Mouse (Mus musculus): Measurements from ENCODE around the gene Kcnj15. TPM values are rescaled to one million over a fixed set of nuclear protein-coding genes. Genes with fewer than 3 reads are reported as not detected.

Gene Kcnj15
- total RNA-seq, 1 experiment = 0.04 TPM

GRCm38 (mm10) chr16:95241581-95241980 lies 15.8 kb upstream of the Kcnj15 start:
- no peaks in the 10 kb centered on the region for H3K4me1 ChIP-seq (ENCODE audit: control insufficient read depth in 2 of 2, insufficient read depth in 2 of 2, low read length in 2 of 2, poor library complexity in 1 of 2)
- DNase-seq (ENCODE audit: low read depth, low spot score) = no peak
- no peak overlapping the region for H3K4me3 ChIP-seq (ENCODE audit: insufficient read depth in 1 of 2, low read depth in 1 of 2, low read length in 2 of 2, poor library complexity in 1 of 2, severe bottlenecking in 1 of 2)
- in situ Hi-C loops (cut with MboI; ENCODE audit: low sequenced_read_pairs in 2 of 2, unreplicated experiment in 2 of 2) = no loop called here
- no peak overlapping the region for H3K27ac ChIP-seq (ENCODE audit: insufficient read depth, low read depth, low read length, poor library complexity, severe bottlenecking)
- no peak overlapping the region for H3K9ac ChIP-seq (ENCODE audit: insufficient read depth, low read depth, low read length, poor library complexity, severe bottlenecking)
- no peaks in the 10 kb centered on the region for H3K36me3 ChIP-seq (ENCODE audit: control insufficient read depth, insufficient read depth, low read length, poor library complexity, severe bottlenecking)
- TF ChIP-seq MAFK (IDR thresholded peaks at IDR 0.05; ENCODE audit: insufficient read depth, low read depth, low read length) = no peak
- no peak for TF ChIP-seq ZC3H11A (IDR thresholded peaks at IDR 0.05; ENCODE audit: borderline replicate concordance, low read depth, low read length)
- TF ChIP-seq ZNF384 (IDR thresholded peaks at IDR 0.05; ENCODE audit: low read depth, low read length) = no peak
- no peak for TF ChIP-seq HCFC1 (IDR thresholded peaks at IDR 0.05; ENCODE audit: borderline replicate concordance, insufficient read depth, low read length)
- TF ChIP-seq CHD2 (IDR thresholded peaks at IDR 0.05; ENCODE audit: low read depth, low read length) = no peak
- H3K9me3 ChIP-seq (ENCODE audit: control insufficient read depth, insufficient read depth, low read depth, low read length) = no peaks in the 10 kb centered on the region

- no peaks in the 10 kb centered on the region for H3K9me3 ChIP-seq (ENCODE audit: control insufficient read depth, insufficient read depth, low read depth, low read length)
- H3K36me3 ChIP-seq (ENCODE audit: control insufficient read depth, insufficient read depth, low read length, poor library complexity, severe bottlenecking) = no peaks in the 10 kb centered on the region
- no peak for DNase-seq (ENCODE audit: low read depth, low spot score)
- TF ChIP-seq HCFC1 (IDR thresholded peaks at IDR 0.05; ENCODE audit: borderline replicate concordance, insufficient read depth, low read length) (no peak), ZC3H11A (IDR thresholded peaks at IDR 0.05; ENCODE audit: borderline replicate concordance, low read depth, low read length) (no peak), ZNF384 (IDR thresholded peaks at IDR 0.05; ENCODE audit: low read depth, low read length) (no peak), CHD2 (IDR thresholded peaks at IDR 0.05; ENCODE audit: low read depth, low read length) (no peak), MAFK (IDR thresholded peaks at IDR 0.05; ENCODE audit: insufficient read depth, low read depth, low read length) (no peak)
- no peaks in the 10 kb centered on the region for H3K4me1 ChIP-seq (ENCODE audit: control insufficient read depth in 2 of 2, insufficient read depth in 2 of 2, low read length in 2 of 2, poor library complexity in 1 of 2)
- no peak overlapping the region for H3K9ac ChIP-seq (ENCODE audit: insufficient read depth, low read depth, low read length, poor library complexity, severe bottlenecking)
- in situ Hi-C loops (cut with MboI; ENCODE audit: low sequenced_read_pairs in 2 of 2, unreplicated experiment in 2 of 2) = no loop called here
- no peak overlapping the region for H3K27ac ChIP-seq (ENCODE audit: insufficient read depth, low read depth, low read length, poor library complexity, severe bottlenecking)
- no peak overlapping the region for H3K4me3 ChIP-seq (ENCODE audit: insufficient read depth in 1 of 2, low read depth in 1 of 2, low read length in 2 of 2, poor library complexity in 1 of 2, severe bottlenecking in 1 of 2)
Measured at GRCm38 (mm10) chr16:95242114-95242513, 15.2 kb upstream of the Kcnj15 start.

GRCm38 (mm10) chr16:95243401-95243800 lies 14.0 kb upstream of the Kcnj15 start:
- Histone ChIP-seq H3K9ac (ENCODE audit: insufficient read depth, low read depth, low read length, poor library complexity, severe bottlenecking) (no peak overlapping the region), H3K4me1 (ENCODE audit: control insufficient read depth in 2 of 2, insufficient read depth in 2 of 2, low read length in 2 of 2, poor library complexity in 1 of 2) (no peaks in the 10 kb centered on the region), H3K4me3 (ENCODE audit: insufficient read depth in 1 of 2, low read depth in 1 of 2, low read length in 2 of 2, poor library complexity in 1 of 2, severe bottlenecking in 1 of 2) (no peak overlapping the region), H3K27ac (ENCODE audit: insufficient read depth, low read depth, low read length, poor library complexity, severe bottlenecking) (no peak overlapping the region), H3K36me3 (ENCODE audit: control insufficient read depth, insufficient read depth, low read length, poor library complexity, severe bottlenecking) (no peaks in the 10 kb centered on the region), H3K9me3 (ENCODE audit: control insufficient read depth, insufficient read depth, low read depth, low read length) (no peaks in the 10 kb centered on the region)
- no peak for DNase-seq (ENCODE audit: low read depth, low spot score)
- in situ Hi-C loops (cut with MboI; ENCODE audit: low sequenced_read_pairs in 2 of 2, unreplicated experiment in 2 of 2) = no loop called here
- TF ChIP-seq ZNF384 (IDR thresholded peaks at IDR 0.05; ENCODE audit: low read depth, low read length) (no peak), ZC3H11A (IDR thresholded peaks at IDR 0.05; ENCODE audit: borderline replicate concordance, low read depth, low read length) (no peak), CHD2 (IDR thresholded peaks at IDR 0.05; ENCODE audit: low read depth, low read length) (no peak), HCFC1 (IDR thresholded peaks at IDR 0.05; ENCODE audit: borderline replicate concordance, insufficient read depth, low read length) (no peak), MAFK (IDR thresholded peaks at IDR 0.05; ENCODE audit: insufficient read depth, low read depth, low read length) (no peak)

GRCm38 (mm10) chr16:95244626-95245303 lies 12.6 kb upstream of the Kcnj15 start:
- no peak for DNase-seq (ENCODE audit: low read depth, low spot score)
- no peak overlapping the region for H3K4me3 ChIP-seq (ENCODE audit: insufficient read depth in 1 of 2, low read depth in 1 of 2, low read length in 2 of 2, poor library complexity in 1 of 2, severe bottlenecking in 1 of 2)
- TF ChIP-seq CHD2 (IDR thresholded peaks at IDR 0.05; ENCODE audit: low read depth, low read length) = no peak
- no peak for TF ChIP-seq ZC3H11A (IDR thresholded peaks at IDR 0.05; ENCODE audit: borderline replicate concordance, low read depth, low read length)
- TF ChIP-seq MAFK (IDR thresholded peaks at IDR 0.05; ENCODE audit: insufficient read depth, low read depth, low read length) = no peak
- no peak for TF ChIP-seq HCFC1 (IDR thresholded peaks at IDR 0.05; ENCODE audit: borderline replicate concordance, insufficient read depth, low read length)
- TF ChIP-seq ZNF384 (IDR thresholded peaks at IDR 0.05; ENCODE audit: low read depth, low read length) = no peak
- H3K9ac ChIP-seq (ENCODE audit: insufficient read depth, low read depth, low read length, poor library complexity, severe bottlenecking) = no peak overlapping the region
- no peaks in the 10 kb centered on the region for H3K4me1 ChIP-seq (ENCODE audit: control insufficient read depth in 2 of 2, insufficient read depth in 2 of 2, low read length in 2 of 2, poor library complexity in 1 of 2)
- no peaks in the 10 kb centered on the region for H3K9me3 ChIP-seq (ENCODE audit: control insufficient read depth, insufficient read depth, low read depth, low read length)
- in situ Hi-C loops (cut with MboI; ENCODE audit: low sequenced_read_pairs in 2 of 2, unreplicated experiment in 2 of 2) = no loop called here
- no peaks in the 10 kb centered on the region for H3K36me3 ChIP-seq (ENCODE audit: control insufficient read depth, insufficient read depth, low read length, poor library complexity, severe bottlenecking)
- no peak overlapping the region for H3K27ac ChIP-seq (ENCODE audit: insufficient read depth, low read depth, low read length, poor library complexity, severe bottlenecking)
